In genomic region chr19:41026551-41026950, GRCm38 (mm10) we compare ENCODE assay signal across 24 mouse cellular contexts. TPM values are rescaled to one million over a fixed set of nuclear protein-coding genes. Genes with fewer than 3 reads are reported as not detected.
DNase-seq lines count a peak whose midpoint lies in the region; ATAC-seq and TF ChIP-seq lines count a peak whose summit lies in the region.
"Had no signal": no experiment of that assay in that cellular context is flagged by ENCODE, and none has a peak within 500 bp of the region (broad histone marks: within the 10 kb centered on the region; RNA-seq: fewer than 3 reads in every experiment).

No protein-coding gene starts in this region.

- H3K27ac ChIP-seq in thymus, adult 2 months (ENCODE audit: control insufficient read depth, insufficient read depth, low read length): peak overlapping the region; percentile 98
- no peak overlapping the region for H3K27ac ChIP-seq in liver, postnatal 0 days (ENCODE audit: low read depth)
- H3K27ac ChIP-seq: embryonic facial prominence, embryonic 12.5 days; forebrain, embryonic 15.5 days; heart, embryonic 10.5 days; hindbrain, embryonic 13.5 days had no signal

- H3K9ac ChIP-seq in liver, postnatal 0 days (replicated peaks): no peak overlapping the region
- H3K9ac ChIP-seq: embryonic facial prominence, embryonic 12.5 days; forebrain, embryonic 15.5 days; hindbrain, embryonic 13.5 days had no signal

- ATAC-seq in granulocyte monocyte progenitor cell, adult 5-6 weeks (replicated peaks; ENCODE audit: poor library complexity, severe bottlenecking): peak; percentile 81
- ATAC-seq in liver, postnatal 0 days: no peak
- ATAC-seq: forebrain, embryonic 15.5 days had no signal

- peak overlapping the region; percentile 17; the same call in 1 of the 2 replicates for H3K4me3 ChIP-seq in thymus, adult 2 months (ENCODE audit: control insufficient read depth, insufficient read depth, low read length)
- no peak overlapping the region for H3K4me3 ChIP-seq in liver, postnatal 0 days (ENCODE audit: low read depth, low read length)
- H3K4me3 ChIP-seq: embryonic facial prominence, embryonic 12.5 days; forebrain, embryonic 15.5 days; heart, embryonic 10.5 days; hindbrain, embryonic 13.5 days had no signal

- no peaks in the 10 kb centered on the region for H3K27me3 ChIP-seq in thymus, adult 2 months (ENCODE audit: control insufficient read depth, insufficient read depth, low read length)
- no peaks in the 10 kb centered on the region for H3K27me3 ChIP-seq in liver, postnatal 0 days (ENCODE audit: insufficient read depth, low read length)
- H3K27me3 ChIP-seq: embryonic facial prominence, embryonic 12.5 days; forebrain, embryonic 15.5 days had no signal

- H3K9me3 ChIP-seq in liver, postnatal 0 days (ENCODE audit: low read length): no peaks in the 10 kb centered on the region
- H3K9me3 ChIP-seq: embryonic facial prominence, embryonic 12.5 days; forebrain, embryonic 15.5 days; heart, embryonic 10.5 days; hindbrain, embryonic 13.5 days had no signal

- TF ChIP-seq CTCF in thymus, adult 2 months (IDR thresholded peaks at IDR 0.05; ENCODE audit: borderline replicate concordance, control insufficient read depth, extremely low read depth, insufficient read depth, low read length, poor library complexity): no peak
- TF ChIP-seq CTCF in liver, postnatal 0 days (IDR thresholded peaks at IDR 0.05; ENCODE audit: low read depth): no peak

- no peak overlapping the region for H3K4me2 ChIP-seq in liver, postnatal 0 days (ENCODE audit: low read depth, low read length)
- H3K4me2 ChIP-seq: embryonic facial prominence, embryonic 12.5 days; forebrain, embryonic 15.5 days; hindbrain, embryonic 13.5 days had no signal

- WGBS in thymus, adult 2 months: 10% methylated on average over 8 of the region's 8 CpGs
- WGBS in liver, postnatal 0 days (ENCODE audit: insufficient replicate concordance): 67% methylated on average over 8 of the region's 8 CpGs

- peaks cover 42% of the 10 kb centered on the region for H3K4me1 ChIP-seq in thymus, adult 2 months (replicated peaks; ENCODE audit: control insufficient read depth, insufficient read depth, low read length)
- H3K4me1 ChIP-seq in liver, postnatal 0 days (ENCODE audit: insufficient read depth): no peaks in the 10 kb centered on the region
- H3K4me1 ChIP-seq: embryonic facial prominence, embryonic 12.5 days; heart, embryonic 10.5 days; hindbrain, embryonic 13.5 days had no signal

- TF ChIP-seq POLR2A in thymus, adult 2 months (IDR thresholded peaks at IDR 0.05; ENCODE audit: control insufficient read depth, extremely low read depth, insufficient read depth, low read length, poor library complexity): no peak

- no peaks in the 10 kb centered on the region; the same call in 1 of the 2 replicates for H3K36me3 ChIP-seq in thymus, adult 2 months (ENCODE audit: control insufficient read depth, insufficient read depth, low read length)
- no peaks in the 10 kb centered on the region for H3K36me3 ChIP-seq in liver, postnatal 0 days (replicated peaks; ENCODE audit: insufficient read depth, low read length)
- H3K36me3 ChIP-seq: embryonic facial prominence, embryonic 12.5 days; forebrain, embryonic 15.5 days; heart, embryonic 10.5 days; hindbrain, embryonic 13.5 days had no signal

- no peak for TF ChIP-seq EP300 in liver, postnatal 0 days (IDR thresholded peaks at IDR 0.05; ENCODE audit: low read depth)

- peak; percentile 65 for DNase-seq in 416B (ENCODE audit: low read depth)
- DNase-seq in thymus, adult 2 months: no peak
- peak; percentile 59 for DNase-seq in thymus, postnatal 25 days
- DNase-seq in layer of hippocampus, postnatal 14 days (ENCODE audit: low spot score in 2 of 2): no peak
- no peak for DNase-seq in liver, postnatal 0 days
- no peak for DNase-seq in spleen, adult 12 weeks (ENCODE audit: low spot score)
- DNase-seq: adrenal gland, adult 2 months; adrenal gland, postnatal 25 days; cerebellum, adult 2 months; cerebellum, postnatal 14 days; gastrocnemius, postnatal 36 days; heart, adult 18-20 months; heart, postnatal 10 days had no signal

RNA-seq across cellular contexts. Expression of gene Dntt, which starts 2.5 kb away (rescaled TPM):
- 0.13 and 0.17 TPM in 2 replicates for total RNA-seq in granulocyte monocyte progenitor cell, adult 5-6 weeks (2014; fragmentation: Nextera tagmentation)
- total RNA-seq in granulocyte monocyte progenitor cell, adult 5-6 weeks (2017): 0.82 and 1.1 TPM in 2 replicates
- polyA plus RNA-seq in thymus, adult 2 months (2012; rRNA removed): 401 and 406 TPM in 2 replicates
- under 1 TPM in 1 of 2 experiments, not detected in 1; 0.21 TPM for total RNA-seq in layer of hippocampus, postnatal 14 days (2021)
- 0.32 and 0.36 TPM in 2 replicates for polyA plus RNA-seq in liver, postnatal 0 days (2015; fragmentation: Nextera tagmentation; extraction: Ambion mirVana)
- total RNA-seq: adrenal gland, adult 2 months; adrenal gland, postnatal 25 days; ES-E14; heart, adult 18-20 months had no signal
- polyA plus RNA-seq: adrenal gland, adult 2 months; cerebellum, adult 2 months; cortical plate, adult 2 months; embryonic facial prominence, embryonic 12.5 days; forebrain, embryonic 11.5 days; forebrain, embryonic 15.5 days; heart, embryonic 14.5 days; hindbrain, embryonic 13.5 days had no signal

RNA-seq across cellular contexts. Expression of gene Blnk, which starts 32.2 kb away (rescaled TPM):
- 0.30 TPM in 1 of 2 replicates, not detected in the other for total RNA-seq in granulocyte monocyte progenitor cell, adult 5-6 weeks (2014; fragmentation: Nextera tagmentation)
- not detected in 2 replicates for total RNA-seq in granulocyte monocyte progenitor cell, adult 5-6 weeks (2017)
- polyA plus RNA-seq in thymus, adult 2 months (2012; rRNA removed): 8.5 and 10.9 TPM in 2 replicates
- 1 to 10 TPM; 3.6 to 5.4 TPM for total RNA-seq in layer of hippocampus, postnatal 14 days (2021)
- 4.9 and 5.4 TPM in 2 replicates for polyA plus RNA-seq in liver, postnatal 0 days (2015; fragmentation: Nextera tagmentation; extraction: Ambion mirVana)

RNA-seq across cellular contexts. Expression of gene Opalin, which starts 50.4 kb away (rescaled TPM):
- total RNA-seq in granulocyte monocyte progenitor cell, adult 5-6 weeks (2014; fragmentation: Nextera tagmentation): not detected in 2 replicates
- not detected in 2 replicates for total RNA-seq in granulocyte monocyte progenitor cell, adult 5-6 weeks (2017)
- 0.13 TPM in 1 of 2 replicates, not detected in the other for polyA plus RNA-seq in thymus, adult 2 months (2012; rRNA removed)
- 1 to 10 TPM; 6.3 to 8.5 TPM for total RNA-seq in layer of hippocampus, postnatal 14 days (2021)
- not detected in 2 replicates for polyA plus RNA-seq in liver, postnatal 0 days (2015; fragmentation: Nextera tagmentation; extraction: Ambion mirVana)
- total RNA-seq: adrenal gland, adult 2 months; adrenal gland, postnatal 25 days; ES-E14; gastrocnemius, adult 8-10 months; gastrocnemius, postnatal 36 days; heart, adult 18-20 months; heart, postnatal 10 days; hematopoietic stem cell, adult 5-6 weeks had no signal
- polyA plus RNA-seq: adrenal gland, adult 2 months; embryonic facial prominence, embryonic 12.5 days; forebrain, embryonic 11.5 days; forebrain, embryonic 15.5 days; heart, embryonic 10.5 days; hindbrain, embryonic 13.5 days had no signal

Comparison
In these comparisons a context has a peak if more than half of its experiments do, and no peak if none do; other contexts are left out.
1. DNase-seq: peak in 416B (single experiment) and thymus, postnatal 25 days (single experiment); none in thymus, adult 2 months (single experiment), layer of hippocampus, postnatal 14 days (0 of 2), liver, postnatal 0 days (single experiment) and spleen, adult 12 weeks (single experiment).
2. RNA of gene Opalin, which starts 50.4 kb away (total RNA-seq): 6.3 to 8.5 TPM in layer of hippocampus, postnatal 14 days; not detected in granulocyte monocyte progenitor cell, adult 5-6 weeks; every median in the first group is over 4 times any median in the second.